Mouse (Mus musculus) midbrain, embryonic 10.5 days (tissue): Measurements from ENCODE around the gene Gsk3b. TPM values are rescaled to one million over a fixed set of nuclear protein-coding genes. Genes with fewer than 3 reads are reported as not detected.

ENCODE experiments used
- polyA plus RNA-seq: library from polyadenylated mRNA; unstranded; fragments of >200 nt; fragmentation: Nextera tagmentation; extraction: Ambion mirVana; gene quantifications from 2 replicates; pipeline ENCODE4 v1.2.1, GENCODE M21; 2016

The Gsk3b gene
- polyA plus RNA-seq, 1 experiment from 2014 or later, result 72.9 TPM

Other genes starting within 250 kb of the Gsk3b start
- 0.25 and 0.34 TPM in 2 replicates for gene Gm36028, start 227.9 kb upstream of the Gsk3b start, polyA plus RNA-seq
- gene Lrrc58, start 220.6 kb upstream of the Gsk3b start, polyA plus RNA-seq, result 52.5 and 53.3 TPM in 2 replicates
- 2.0 and 3.2 TPM in 2 replicates for gene Gpr156, start 172.5 kb upstream of the Gsk3b start, polyA plus RNA-seq
- not detected in 2 replicates for gene Nr1i2, start 205.8 kb downstream of the Gsk3b start, polyA plus RNA-seq